Mouse (Mus musculus) urinary bladder, postnatal 36 days (tissue): ENCODE results near the gene Mxra8.

ENCODE experiments used
- DNase-seq, 2 experiments: peaks; one replicate each; pipeline ENCODE4 v3.0.0; 2022; ENCODE audit warnings: low spot score in 2 of 2, mixed read lengths in 1 of 2

Gene Mxra8

GRCm38 (mm10) chr4:155839483-155839910 lies at the start of gene Mxra8:
TSS of gene Mxra8 (plus strand) at chr4:155839680.
- peak; percentile 61 to 87 for DNase-seq

- no peak for DNase-seq
Observed at GRCm38 (mm10) chr4:155790021-155790489, 49.4 kb upstream of the Mxra8 start, which contains the start of gene Ankrd65. TSS of gene Ankrd65 (plus strand) at chr4:155790439.

GRCm38 (mm10) chr4:155790650-155791161 lies 48.8 kb upstream of the Mxra8 start:
- peak; percentile 58 to 69 for DNase-seq

GRCm38 (mm10) chr4:155791240-155791933 lies 48.1 kb upstream of the Mxra8 start:
- no peak for DNase-seq

GRCm38 (mm10) chr4:155793730-155794129 lies 45.8 kb upstream of the Mxra8 start:
- DNase-seq = no peak

GRCm38 (mm10) chr4:155802075-155802474 lies 37.4 kb upstream of the Mxra8 start:
- no peak for DNase-seq

GRCm38 (mm10) chr4:155802741-155803339 lies 36.6 kb upstream of the Mxra8 start, which contains the start of gene Mrpl20:
TSS of gene Mrpl20 (plus strand) at chr4:155802878.
- DNase-seq = no peak

- DNase-seq = peak; percentile 89 to 96
Observed at GRCm38 (mm10) chr4:155803340-155804041, 36.0 kb upstream of the Mxra8 start.

GRCm38 (mm10) chr4:155807841-155808240 lies 31.6 kb upstream of the Mxra8 start:
- no peak for DNase-seq

GRCm38 (mm10) chr4:155811929-155812664 lies 27.4 kb upstream of the Mxra8 start, which contains the start of gene Ccnl2:
TSS of gene Ccnl2 (plus strand) at chr4:155812489.
- peak; percentile 89 to 94 for DNase-seq

- DNase-seq = no peak
Observed at GRCm38 (mm10) chr4:155812665-155813181, 26.8 kb upstream of the Mxra8 start.

GRCm38 (mm10) chr4:155817533-155817932 lies 21.9 kb upstream of the Mxra8 start:
- DNase-seq = no peak

- DNase-seq = no peak
Observed at GRCm38 (mm10) chr4:155821025-155821424, 18.5 kb upstream of the Mxra8 start.

GRCm38 (mm10) chr4:155823443-155823842 lies 16.0 kb upstream of the Mxra8 start:
- no peak for DNase-seq

GRCm38 (mm10) chr4:155829866-155830265 lies 9.6 kb upstream of the Mxra8 start:
- DNase-seq = no peak

- no peak for DNase-seq
Observed at GRCm38 (mm10) chr4:155830596-155830995, 8.9 kb upstream of the Mxra8 start.

- peak; percentile 89 to 95 for DNase-seq
Observed at GRCm38 (mm10) chr4:155831205-155831766, 8.2 kb upstream of the Mxra8 start, which contains the start of gene Aurkaip1. TSS of gene Aurkaip1 (plus strand) at chr4:155831272.

- DNase-seq = no peak
Observed at GRCm38 (mm10) chr4:155831831-155832230, 7.6 kb upstream of the Mxra8 start.

GRCm38 (mm10) chr4:155832321-155832720 lies 7.2 kb upstream of the Mxra8 start:
- no peak for DNase-seq

GRCm38 (mm10) chr4:155833234-155833633 lies 6.2 kb upstream of the Mxra8 start:
- no peak for DNase-seq

GRCm38 (mm10) chr4:155833836-155834235 lies 5.6 kb upstream of the Mxra8 start:
- peak; percentile 64 to 82 for DNase-seq
